Mouse (Mus musculus) stomach, postnatal 0 days (tissue): ENCODE data around the gene Ndc1.

Experiments
- CTCF ChIP-seq: IDR thresholded peaks from 2 replicates; pipeline ENCODE4 v1.5.1; 2016; ENCODE audit warnings: antibody characterized with exemption, low read depth, mild to moderate bottlenecking, moderate library complexity
- EP300 ChIP-seq: optimal IDR thresholded peaks from 2 replicates; pipeline ENCODE3; 2016; ENCODE audit warnings: antibody characterized with exemption

GRCm38 (mm10) chr4:107438741-107439140, 71.2 kb downstream of the Ndc1 start:
- TF ChIP-seq CTCF (no peak), EP300 (no peak)
